Mouse (Mus musculus) left cerebral cortex, postnatal 36 days (tissue): ENCODE measurements around the gene Gpc5. TPM values are rescaled to one million over a fixed set of nuclear protein-coding genes. Genes with fewer than 3 reads are reported as not detected.
"Not testable (repeated sequence)": the region's sequence is repeated elsewhere in the genome, so short reads cannot be mapped to it uniquely, and the experiment has no call there.

Experiments used
- DNase-seq, 2 experiments: peaks; one replicate each; pipeline ENCODE4 v3.0.0; 2021 to 2022; ENCODE audit warnings: low spot score in 2 of 2, mixed read lengths in 1 of 2
- intact Hi-C: fragments of 180-260 bp; cut with DNase I; formaldehyde crosslinking; loops from one replicate; pipeline ENCODE4 v1.15.1; 2025
- total RNA-seq, 2 experiments: library from RNA; stranded (reverse); gene quantifications; 2 replicates each; pipeline ENCODE4 v1.2.3; 2021

The Gpc5 gene
- 10 to 100 TPM; 31.3 to 34.0 TPM for total RNA-seq

GRCm38 (mm10) chr14:115092081-115092480 lies at the start of gene Gpc5:
TSS of gene Gpc5 (plus strand) at chr14:115092215.
- intact Hi-C loops: no loop called here
- peak; percentile 86 to 89 for DNase-seq

DNA sequence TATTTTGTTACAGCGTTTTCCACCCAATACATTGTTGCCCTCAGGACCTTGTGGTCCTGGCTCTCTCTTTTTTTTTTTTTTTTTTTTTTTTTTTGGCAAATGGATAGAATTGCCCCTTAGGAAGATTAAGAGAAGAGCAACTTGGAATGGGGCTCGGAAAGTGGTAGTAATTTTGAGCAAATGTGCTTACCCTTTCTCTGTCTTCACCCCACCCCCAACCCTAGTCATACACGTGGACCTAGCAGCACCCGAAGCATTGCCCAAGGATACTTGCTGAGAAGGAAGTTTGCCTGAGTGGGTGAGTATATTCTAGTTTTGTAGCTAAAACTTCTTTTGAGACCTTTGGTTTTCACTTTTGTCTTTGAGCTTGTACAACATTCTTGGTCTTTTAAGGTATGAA lies 49.4 kb upstream of the Gpc5 start:
- DNase-seq: no peak
- intact Hi-C loops: no loop called here

GRCm38 (mm10) chr14:115044016-115044415 lies 48.0 kb upstream of the Gpc5 start:
- intact Hi-C loops: no loop called here
- DNase-seq: no peak

DNA sequence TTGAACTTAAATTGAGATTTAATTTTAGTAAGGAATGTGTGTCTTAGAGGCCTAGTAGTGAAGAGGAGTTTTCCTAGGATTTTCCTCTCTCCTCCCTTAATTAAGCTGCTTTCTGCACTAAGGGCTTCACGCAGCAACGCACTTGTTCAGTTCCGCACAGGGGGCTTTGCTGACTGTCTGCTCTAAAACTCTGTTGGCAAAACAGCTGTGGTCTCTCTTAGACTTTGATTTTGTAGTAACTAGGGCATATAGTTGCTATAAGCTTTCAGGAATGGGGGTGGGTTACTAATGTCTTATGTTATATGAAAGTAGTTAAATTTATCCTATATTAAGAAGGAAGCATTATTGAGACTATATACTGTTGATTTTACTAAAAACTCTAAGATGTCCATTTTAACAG lies 46.3 kb upstream of the Gpc5 start:
- no peak for DNase-seq
- intact Hi-C loops: no loop called here

DNA sequence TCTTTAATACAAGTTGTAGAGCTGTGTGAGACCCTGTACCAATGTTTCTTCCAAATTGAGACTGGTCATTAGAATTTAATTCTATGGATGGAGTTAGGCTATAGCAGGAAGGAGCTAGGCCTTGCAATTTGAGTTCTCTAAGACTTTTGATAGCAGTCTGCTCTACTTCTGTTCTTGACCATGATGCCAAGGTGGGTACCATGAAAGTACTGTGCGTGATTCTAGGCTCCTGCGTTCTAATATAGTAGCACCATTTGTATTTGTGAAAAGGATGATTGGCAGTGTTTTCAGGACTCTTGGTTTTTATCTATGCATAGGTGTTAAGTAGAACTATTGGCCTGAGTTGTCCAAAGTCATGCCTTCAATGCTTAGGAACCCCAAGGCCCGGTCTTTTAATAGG lies 44.7 kb upstream of the Gpc5 start:
- intact Hi-C loops: no loop called here
- DNase-seq: no peak

- DNase-seq: no peak
- intact Hi-C loops: no loop called here
Observed at GRCm38 (mm10) chr14:115047990-115048862, 43.8 kb upstream of the Gpc5 start.

DNA sequence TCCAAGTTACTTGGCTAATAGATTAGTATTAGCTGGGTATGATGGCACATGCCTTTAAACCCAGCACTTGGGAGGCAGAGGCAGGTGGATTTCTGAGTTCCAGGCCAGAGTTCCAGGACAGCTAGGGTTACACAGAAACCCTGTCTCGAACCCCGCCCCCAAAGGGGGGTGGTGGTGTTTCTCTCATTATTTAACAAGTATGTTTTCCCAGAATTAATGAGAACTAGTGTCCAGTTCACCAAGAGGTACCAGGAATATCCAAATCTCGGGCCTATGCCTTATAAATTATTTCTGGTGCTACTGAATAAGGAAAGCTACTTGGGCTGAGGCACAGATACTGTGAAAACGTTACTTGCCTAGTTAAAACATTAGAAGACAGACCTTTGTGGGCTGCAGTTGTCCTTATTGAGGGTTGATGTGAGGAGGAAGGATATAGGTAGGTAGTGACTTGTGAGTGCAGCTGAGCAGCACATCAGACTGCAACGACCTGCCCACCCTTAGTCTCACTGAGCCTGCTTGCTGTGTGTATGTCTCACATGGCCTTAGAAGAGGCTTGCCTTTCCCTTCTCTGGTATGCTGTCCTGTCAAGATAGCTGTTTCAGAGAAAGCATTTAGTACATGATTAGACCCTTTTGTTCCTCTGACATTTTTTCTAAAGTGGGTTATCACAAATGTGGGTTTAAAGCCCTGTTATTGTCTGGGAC lies 43.0 kb upstream of the Gpc5 start:
- intact Hi-C loops: no loop called here
- no peak for DNase-seq

DNA sequence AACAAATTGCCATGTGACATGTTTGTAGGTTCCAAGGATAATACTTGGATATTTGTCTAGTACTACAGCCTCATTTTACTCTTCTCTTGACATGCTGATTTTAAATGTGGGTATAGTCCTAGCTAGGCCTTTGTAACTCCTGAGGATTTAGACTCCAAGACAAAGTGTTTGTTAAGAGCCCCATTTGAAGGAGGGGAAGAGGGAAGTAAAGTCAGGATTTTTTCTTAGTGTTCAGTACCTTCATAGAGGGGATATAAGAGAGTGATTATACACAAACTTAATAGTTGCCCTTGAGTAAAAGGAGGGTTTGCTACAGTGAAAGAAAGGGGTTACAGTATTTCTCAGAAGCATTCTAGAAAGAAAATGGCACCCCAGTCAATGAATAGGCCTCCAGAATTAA lies 42.2 kb upstream of the Gpc5 start:
- intact Hi-C loops: no loop called here
- DNase-seq: no peak

DNA sequence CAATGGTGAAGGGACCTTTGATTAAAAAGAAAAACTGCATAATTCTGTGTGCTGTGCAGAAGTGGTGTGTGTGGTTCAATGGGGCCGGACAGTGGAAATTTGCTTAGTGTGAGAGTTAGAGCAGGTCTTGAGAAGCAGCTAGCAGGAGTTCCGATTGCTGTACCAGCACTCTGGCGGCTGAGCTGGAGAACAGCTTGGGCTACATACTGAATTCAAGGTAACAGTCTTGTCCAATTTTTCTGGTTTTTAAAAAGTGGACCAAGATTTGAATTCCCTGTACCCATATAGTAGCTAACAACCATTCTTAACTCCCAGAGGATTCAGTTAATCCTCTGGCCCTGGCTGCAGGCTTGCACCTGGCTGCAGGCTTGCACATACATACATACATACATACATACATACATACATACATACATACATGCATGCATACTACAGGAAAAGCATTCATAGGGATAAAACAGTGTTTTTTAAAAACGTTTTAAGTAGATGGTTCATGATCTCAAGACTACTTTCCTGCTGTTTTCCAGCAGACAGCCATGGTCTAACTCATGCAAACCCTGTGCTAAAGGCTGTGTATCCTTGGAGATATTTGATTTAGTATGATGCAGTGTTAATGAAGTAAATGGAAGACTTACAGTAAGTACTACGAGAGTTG lies 40.8 kb upstream of the Gpc5 start:
- no peak for DNase-seq
- intact Hi-C loops: no loop called here

DNA sequence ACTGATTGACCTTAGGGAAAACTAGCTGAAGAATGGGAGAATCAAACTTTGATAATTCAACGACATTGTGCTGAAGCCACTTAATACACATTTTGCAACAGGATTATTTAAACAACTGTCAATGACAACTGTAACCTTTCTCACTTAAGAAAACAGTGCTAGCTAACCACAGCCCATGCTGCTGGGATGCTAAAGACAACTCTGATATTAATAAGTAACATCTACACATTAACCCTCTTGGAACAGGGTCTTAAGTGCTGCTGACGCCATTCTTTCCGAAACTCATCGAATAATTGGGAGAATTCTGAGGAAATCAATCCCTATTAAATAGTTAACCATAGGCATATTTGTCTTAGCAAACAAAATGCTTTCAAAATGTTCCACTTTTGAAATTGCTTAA lies 39.6 kb upstream of the Gpc5 start:
- intact Hi-C loops: no loop called here
- DNase-seq: no peak

- no peak for DNase-seq
- intact Hi-C loops: no loop called here
Observed at GRCm38 (mm10) chr14:115054252-115054651, 37.8 kb upstream of the Gpc5 start.

DNA sequence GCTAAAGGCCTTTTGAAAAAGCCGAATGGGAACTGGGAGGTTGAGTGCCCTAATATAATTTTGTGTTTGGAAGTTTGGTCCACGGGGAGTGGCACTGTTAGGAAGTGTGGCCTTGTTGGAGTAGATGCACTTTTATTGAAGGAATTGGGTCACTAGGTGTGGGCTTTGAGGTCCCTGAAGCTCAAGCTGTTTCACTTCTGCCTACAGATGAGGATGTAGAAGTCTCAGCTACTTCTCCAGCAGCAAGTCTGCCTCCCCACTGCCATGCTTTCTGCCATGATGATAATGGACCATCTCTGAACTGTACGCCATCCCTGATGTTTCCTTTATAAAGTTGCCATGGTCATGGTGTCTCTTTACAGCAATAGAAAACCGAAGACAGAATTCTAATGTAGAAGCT lies 34.5 kb upstream of the Gpc5 start:
- DNase-seq: no peak
- intact Hi-C loops: no loop called here

- DNase-seq, intact Hi-C loops: not testable (repeated sequence)
Observed at GRCm38 (mm10) chr14:115066164-115066563, 25.9 kb upstream of the Gpc5 start.

GRCm38 (mm10) chr14:115070534-115070933 lies 21.5 kb upstream of the Gpc5 start:
- intact Hi-C loops: loop anchor here (2.0 to 5.0 kb wide), 2 partner anchors 322 to 380 kb away; no protein-coding TSS in a partner anchor

GRCm38 (mm10) chr14:115077340-115077739 lies 14.7 kb upstream of the Gpc5 start:
- no peak for DNase-seq
- intact Hi-C loops: no loop called here

More at GRCm38 (mm10) chr14:115070534-115070933, 21.5 kb upstream of the Gpc5 start:
- DNase-seq: peak; percentile 41 to 49

DNA sequence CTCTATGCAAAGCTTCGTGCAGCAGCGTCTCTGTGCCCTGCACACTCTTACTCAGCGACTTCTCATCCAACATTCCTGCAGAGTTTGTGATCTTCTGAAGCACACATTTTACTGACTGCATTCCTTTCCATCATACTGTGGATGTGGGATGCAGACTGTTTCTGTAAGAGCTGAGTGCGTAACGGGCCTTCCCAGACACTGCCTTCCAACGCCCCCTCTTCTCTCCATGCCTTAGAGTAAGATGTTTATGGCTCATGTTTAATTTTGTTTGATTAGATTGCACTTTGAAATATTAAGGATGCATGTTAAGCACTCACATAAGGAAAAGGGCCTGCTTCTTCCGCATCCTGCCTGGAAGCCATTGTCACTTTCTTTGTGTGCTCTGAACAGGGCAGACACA lies 14.0 kb upstream of the Gpc5 start:
- intact Hi-C loops: no loop called here
- DNase-seq: no peak

GRCm38 (mm10) chr14:115081728-115082502 lies 10.1 kb upstream of the Gpc5 start:
- intact Hi-C loops: no loop called here
- no peak for DNase-seq

- intact Hi-C loops: no loop called here
- no peak for DNase-seq
Observed at GRCm38 (mm10) chr14:115090516-115090915, 1.5 kb upstream of the Gpc5 start.

DNA sequence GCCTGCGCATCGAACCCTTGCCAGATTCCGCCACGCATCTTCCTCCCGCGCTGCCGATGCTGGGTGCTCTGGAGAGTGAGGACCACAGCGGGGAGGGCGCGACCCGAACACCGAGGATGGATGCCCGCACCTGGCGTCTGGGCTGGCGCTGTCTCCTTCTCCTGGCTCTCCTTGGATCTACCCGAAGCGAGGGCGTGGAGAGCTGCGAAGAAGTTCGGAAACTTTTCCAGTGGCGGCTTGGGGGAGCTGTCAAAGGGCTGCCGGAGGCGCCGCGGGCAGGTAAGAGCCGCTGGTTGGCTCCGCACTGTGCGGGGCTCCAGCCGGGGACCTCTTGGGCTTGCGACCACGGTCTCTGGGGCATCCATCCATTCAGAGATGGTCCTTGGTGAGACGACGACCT lies 495 bp downstream of the Gpc5 start:
- intact Hi-C loops: no loop called here
- no peak for DNase-seq

- intact Hi-C loops: no loop called here
- no peak for DNase-seq
Observed at GRCm38 (mm10) chr14:115092952-115093351, 937 bp downstream of the Gpc5 start.
